Mouse (Mus musculus): Measurements from ENCODE around the gene Dusp3.

DNA sequence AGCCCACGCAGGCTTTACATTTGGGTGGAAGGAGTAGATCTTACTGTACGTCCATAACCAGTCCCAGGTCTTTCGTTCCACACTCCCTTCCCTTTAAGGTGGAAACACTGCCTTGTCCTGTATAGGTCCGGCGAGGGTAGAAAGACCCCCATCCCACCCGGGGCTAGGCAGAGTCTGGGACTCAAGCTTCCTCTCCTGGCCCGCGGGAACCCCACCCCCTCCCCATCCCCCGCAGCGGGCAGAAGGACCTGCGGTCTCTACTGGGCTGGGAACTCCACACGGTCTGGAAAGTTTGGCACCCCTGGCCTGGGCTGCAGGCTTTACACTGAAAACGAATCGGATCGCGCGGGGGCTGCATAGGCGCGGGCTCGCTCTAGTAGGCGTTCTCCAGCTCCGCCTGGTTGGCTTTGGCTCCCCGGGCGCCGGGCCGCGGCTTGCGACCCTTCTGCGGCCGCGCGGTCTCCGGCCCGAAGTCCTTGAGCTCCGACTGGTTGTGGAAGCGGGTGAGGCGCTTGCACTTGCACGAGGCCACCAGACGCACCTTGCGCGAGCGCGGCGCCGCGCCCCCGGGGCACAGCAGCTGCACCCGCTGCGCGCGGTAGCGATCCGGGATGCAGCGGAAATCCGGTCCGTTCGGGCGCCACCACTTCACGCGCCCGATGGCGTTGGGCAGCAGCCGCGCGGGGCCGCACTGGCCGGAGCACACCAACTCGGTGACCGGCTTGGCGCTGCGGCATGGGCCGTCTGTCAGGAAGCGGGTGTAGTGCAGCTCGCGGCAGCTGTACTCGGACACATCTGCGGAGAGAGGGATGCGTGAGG is 23.1 kb downstream of the Dusp3 start:
- TF ChIP-seq POLR2A (IDR thresholded peaks at IDR 0.05; ENCODE audit: control insufficient read depth in 1 of 2, insufficient read depth in 1 of 2, low read depth in 1 of 2, low read length in 2 of 2, poor library complexity in 1 of 2) (no peak), HCFC1 (IDR thresholded peaks at IDR 0.05; ENCODE audit: low read depth, low read length) (no peak), CTCF (IDR thresholded peaks at IDR 0.05 in 2 of 3, conservative IDR thresholded peaks at IDR 0.05 in 1 of 3; ENCODE audit: control insufficient read depth in 1 of 3, insufficient read depth in 1 of 3, low read depth in 2 of 3, low read length in 3 of 3, poor library complexity in 1 of 3, severe bottlenecking in 1 of 3) (no peak), MAX (IDR thresholded peaks at IDR 0.05; ENCODE audit: low read length) (no peak), CHD1 (IDR thresholded peaks at IDR 0.05; ENCODE audit: low read depth, low read length) (no peak), CHD2 (IDR thresholded peaks at IDR 0.05; ENCODE audit: low read length) (no peak), ZKSCAN1 (IDR thresholded peaks at IDR 0.05; ENCODE audit: low read depth, low read length) (no peak), SMC3 (IDR thresholded peaks at IDR 0.05; ENCODE audit: low read depth, low read length) (no peak), TCF12 (IDR thresholded peaks at IDR 0.05; ENCODE audit: low read depth, low read length) (no peak), GABPA (IDR thresholded peaks at IDR 0.05; ENCODE audit: low read depth, low read length) (no peak), POLR2AphosphoS2 (IDR thresholded peaks at IDR 0.05; ENCODE audit: low read length) (no peak)

Data from MEL (cell line).